Mouse (Mus musculus) heart, postnatal 0 days (tissue): ENCODE measurements around the gene P2ry14. TPM values are rescaled to one million over a fixed set of nuclear protein-coding genes. Genes with fewer than 3 reads are reported as not detected.

Experiments used
- ATAC-seq: fragments of 200-750 bp; cut with Nextera tagmentation; 2 replicates; pipeline ENCODE4 v1.8.0; 2017; ENCODE audit warnings: low read depth, moderate number of reproducible peaks, moderate library complexity; ENCODE audit not compliant: insufficient read depth
- DNase-seq: peaks from one replicate; pipeline ENCODE4 v3.0.0-alpha.2; 2016; ENCODE audit warnings: low spot score
- H3K27ac ChIP-seq: fragments of 300-500 bp; sonication (generic); 2 replicates; pipeline ENCODE4 v1.5.1; 2014; ENCODE audit warnings: low read depth, mild to moderate bottlenecking
- H3K27me3 ChIP-seq: fragments of 300-500 bp; sonication (generic); 2 replicates; pipeline ENCODE4 v1.6.1; 2014; ENCODE audit warnings: low read length, mixed read lengths; ENCODE audit not compliant: control insufficient read depth, insufficient read depth
- H3K36me3 ChIP-seq: fragments of 300-500 bp; sonication (generic); replicated peaks from 2 replicates; pipeline ENCODE4 v1.6.1; 2014; ENCODE audit warnings: low read length, mixed read lengths; ENCODE audit not compliant: control insufficient read depth, insufficient read depth
- H3K4me1 ChIP-seq: fragments of 300-500 bp; sonication (generic); 2 replicates; pipeline ENCODE4 v1.6.1; 2014; ENCODE audit warnings: antibody characterized with exemption; ENCODE audit not compliant: control insufficient read depth, insufficient read depth
- H3K4me2 ChIP-seq: fragments of 300-500 bp; sonication (generic); 2 replicates; pipeline ENCODE4 v1.6.1; 2014; ENCODE audit warnings: low read depth, mild to moderate bottlenecking, low read length, moderate library complexity
- H3K4me3 ChIP-seq: fragments of 300-500 bp; sonication (generic); 2 replicates; pipeline ENCODE4 v1.5.1; 2014; ENCODE audit warnings: low read depth, low read length
- H3K9ac ChIP-seq: fragments of 300-500 bp; sonication (generic); replicated peaks from 2 replicates; pipeline ENCODE4 v1.6.1; 2014; ENCODE audit warnings: low read depth, low read length, mixed read lengths
- H3K9me3 ChIP-seq: fragments of 300-500 bp; sonication (generic); replicated peaks from 2 replicates; pipeline ENCODE4 v1.6.1; 2016; ENCODE audit warnings: low read length; ENCODE audit not compliant: control insufficient read depth
- CTCF ChIP-seq: IDR thresholded peaks from 2 replicates; pipeline ENCODE4 v1.5.1; 2016; ENCODE audit warnings: antibody characterized with exemption, control low read depth, low read depth
- EP300 ChIP-seq: IDR thresholded peaks from 2 replicates; pipeline ENCODE4 v1.6.1; 2016; ENCODE audit warnings: antibody characterized with exemption, low read depth
- WGBS: fragments of 180-500 bp; shearing (Covaris S2); extraction: QIAGEN DNeasy Blood & Tissue Kit; methylation state at CpG from one replicate; pipeline ENCODE4 v1.1.7; 2014; 5-methylcytosine and 5-hydroxymethylcytosine counted together
- polyA plus RNA-seq: library from polyadenylated mRNA; unstranded; fragments of >200 nt; fragmentation: Nextera tagmentation; extraction: Ambion mirVana; gene quantifications from 2 replicates; pipeline ENCODE4 v1.2.1, GENCODE M21; 2015
- total RNA-seq: library from RNA; depleted of rRNA; stranded (reverse); fragments of >200 nt; gene quantifications from 2 replicates; pipeline ENCODE4 v1.2.3, GENCODE M21; 2014; ENCODE audit warnings: low replicate concordance; rRNA removed

The P2ry14 gene
- total RNA-seq = 0.81 and 3.7 TPM in 2 replicates
- 1.6 and 1.8 TPM in 2 replicates for polyA plus RNA-seq

GRCm38 (mm10) chr3:59153424-59153823 lies at the start of gene P2ry14:
P2ry14 (minus strand) TSS chr3:59153618.
- no peak for DNase-seq
- H3K4me2 ChIP-seq = no peak within 1 kb of the TSS
- no peaks in the 10 kb centered on the region for H3K36me3 ChIP-seq
- H3K27me3 ChIP-seq = no peaks in the 10 kb centered on the region
- H3K27ac ChIP-seq = no peak within 1 kb of the TSS
- no peaks in the 10 kb centered on the region for H3K4me1 ChIP-seq
- 47% methylated on average over 5 of the region's 5 CpGs for WGBS
- TF ChIP-seq EP300 = no peak
- TF ChIP-seq CTCF = no peak
- H3K4me3 ChIP-seq = no peak within 1 kb of the TSS
- H3K9me3 ChIP-seq = no peaks in the 10 kb centered on the region
- no peak within 1 kb of the TSS for H3K9ac ChIP-seq
- no peak for ATAC-seq

- no peak overlapping the region for H3K4me2 ChIP-seq
- no peak overlapping the region for H3K9ac ChIP-seq
- H3K4me3 ChIP-seq = no peak overlapping the region
- H3K27ac ChIP-seq = no peak overlapping the region
- H3K36me3 ChIP-seq = no peaks in the 10 kb centered on the region
- H3K9me3 ChIP-seq = no peaks in the 10 kb centered on the region
- WGBS = 64% methylated on average over 4 of the region's 4 CpGs
- no peaks in the 10 kb centered on the region for H3K27me3 ChIP-seq
- DNase-seq (no peak), ATAC-seq (no peak)
- no peaks in the 10 kb centered on the region for H3K4me1 ChIP-seq
- TF ChIP-seq CTCF = no peak
- TF ChIP-seq EP300 = no peak
These were observed 44.0 kb upstream of the P2ry14 start for GRCm38 (mm10) chr3:59197329-59197948.

GRCm38 (mm10) chr3:59194938-59195337 lies 41.5 kb upstream of the P2ry14 start, which contains the start of gene Gpr87:
Gpr87 (minus strand) TSS chr3:59195104.
- DNase-seq = no peak
- no peak within 1 kb of the TSS for H3K27ac ChIP-seq

GRCm38 (mm10) chr3:59194099-59194498 lies 40.7 kb upstream of the P2ry14 start:
- Histone ChIP-seq H3K4me3 (no peak overlapping the region), H3K36me3 (no peaks in the 10 kb centered on the region), H3K9ac (no peak overlapping the region), H3K9me3 (no peaks in the 10 kb centered on the region), H3K4me1 (no peaks in the 10 kb centered on the region), H3K27me3 (no peaks in the 10 kb centered on the region), H3K4me2 (no peak overlapping the region), H3K27ac (no peak overlapping the region)
- DNase-seq (no peak), ATAC-seq (no peak)
- TF ChIP-seq CTCF (no peak), EP300 (no peak)
- 92% methylated on average over 7 of the region's 7 CpGs for WGBS

More at GRCm38 (mm10) chr3:59194938-59195337, 41.5 kb upstream of the P2ry14 start, which contains the start of gene Gpr87:
- H3K9ac ChIP-seq = no peak within 1 kb of the TSS
- no peaks in the 10 kb centered on the region for H3K9me3 ChIP-seq
- no peaks in the 10 kb centered on the region for H3K4me1 ChIP-seq
- 82% methylated on average over 7 of the region's 7 CpGs for WGBS
- no peak within 1 kb of the TSS for H3K4me3 ChIP-seq
- no peak within 1 kb of the TSS for H3K4me2 ChIP-seq
- TF ChIP-seq CTCF (no peak), EP300 (no peak)
- ATAC-seq = no peak
- H3K27me3 ChIP-seq = no peaks in the 10 kb centered on the region
- H3K36me3 ChIP-seq = no peaks in the 10 kb centered on the region

GRCm38 (mm10) chr3:59191674-59192073 lies 38.3 kb upstream of the P2ry14 start:
- no peaks in the 10 kb centered on the region for H3K36me3 ChIP-seq
- H3K9ac ChIP-seq = no peak overlapping the region
- H3K4me2 ChIP-seq = no peak overlapping the region
- H3K27ac ChIP-seq = no peak overlapping the region
- no peaks in the 10 kb centered on the region for H3K4me1 ChIP-seq
- no peak overlapping the region for H3K4me3 ChIP-seq
- ATAC-seq = no peak
- no peaks in the 10 kb centered on the region for H3K27me3 ChIP-seq
- no peak for DNase-seq
- no peaks in the 10 kb centered on the region for H3K9me3 ChIP-seq
- 92% methylated on average over 6 of the region's 6 CpGs for WGBS
- no peak for TF ChIP-seq CTCF
- no peak for TF ChIP-seq EP300

- Histone ChIP-seq H3K4me1 (no peaks in the 10 kb centered on the region), H3K9me3 (no peaks in the 10 kb centered on the region), H3K27me3 (no peaks in the 10 kb centered on the region), H3K36me3 (no peaks in the 10 kb centered on the region), H3K9ac (no peak overlapping the region), H3K4me3 (no peak overlapping the region), H3K4me2 (no peak overlapping the region), H3K27ac (no peak overlapping the region)
- ATAC-seq (no peak), DNase-seq (no peak)
- TF ChIP-seq EP300 (no peak), CTCF (no peak)
- WGBS = 59% methylated on average over 4 of the region's 4 CpGs
These were observed 33.9 kb upstream of the P2ry14 start for GRCm38 (mm10) chr3:59187336-59187735.
